Mouse (Mus musculus) intestine, postnatal 0 days (tissue): Measurements from ENCODE around the gene Tns1. TPM values are rescaled to one million over a fixed set of nuclear protein-coding genes. Genes with fewer than 3 reads are reported as not detected.

Experiments used
- ATAC-seq: fragments of 200-750 bp; cut with Nextera tagmentation; 2 replicates; pipeline ENCODE4 v1.8.0; 2017; ENCODE audit warnings: mild to moderate bottlenecking, moderate TSS enrichment, moderate library complexity
- H3K27ac ChIP-seq: fragments of 300-500 bp; sonication (generic); 2 replicates; pipeline ENCODE4 v1.5.1; 2014; ENCODE audit warnings: mild to moderate bottlenecking, low read depth, low read length, moderate library complexity
- H3K27me3 ChIP-seq: fragments of 300-500 bp; sonication (generic); replicated peaks from 2 replicates; pipeline ENCODE4 v1.6.1; 2014; ENCODE audit warnings: low read length, mixed read lengths; ENCODE audit not compliant: control insufficient read depth, insufficient read depth
- H3K36me3 ChIP-seq: fragments of 300-500 bp; sonication (generic); 2 replicates; pipeline ENCODE4 v1.6.1; 2014; ENCODE audit warnings: mild to moderate bottlenecking, moderate library complexity; ENCODE audit not compliant: control insufficient read depth, insufficient read depth
- H3K4me1 ChIP-seq: fragments of 300-500 bp; sonication (generic); replicated peaks from 2 replicates; pipeline ENCODE4 v1.6.1; 2014; ENCODE audit warnings: antibody characterized with exemption, low read length, mixed read lengths; ENCODE audit not compliant: control insufficient read depth, insufficient read depth
- H3K4me2 ChIP-seq: fragments of 300-500 bp; sonication (generic); replicated peaks from 2 replicates; pipeline ENCODE4 v1.6.1; 2014; ENCODE audit warnings: low read depth, mild to moderate bottlenecking, moderate library complexity
- H3K4me3 ChIP-seq: fragments of 300-500 bp; sonication (generic); 2 replicates; pipeline ENCODE4 v1.5.1; 2014; ENCODE audit warnings: low read depth, low read length
- H3K9ac ChIP-seq: fragments of 300-500 bp; sonication (generic); 2 replicates; pipeline ENCODE4 v1.6.1; 2014; ENCODE audit warnings: mild to moderate bottlenecking, low read depth, low read length
- H3K9me3 ChIP-seq: fragments of 300-500 bp; sonication (generic); 2 replicates; pipeline ENCODE4 v1.6.1; 2016; ENCODE audit warnings: mixed run types; ENCODE audit not compliant: control insufficient read depth
- CTCF ChIP-seq: sonication (generic); IDR thresholded peaks from 2 replicates; pipeline ENCODE4 v1.5.1; 2016; ENCODE audit warnings: low read depth, mild to moderate bottlenecking, control low read depth, antibody characterized with exemption, moderate library complexity
- WGBS: fragments of 180-500 bp; shearing (Covaris S2); extraction: QIAGEN DNeasy Blood & Tissue Kit; methylation state at CpG from one replicate; pipeline ENCODE4 v1.1.7; 2014; 5-methylcytosine and 5-hydroxymethylcytosine counted together
- polyA plus RNA-seq: library from polyadenylated mRNA; unstranded; fragments of >200 nt; fragmentation: Nextera tagmentation; extraction: Ambion mirVana; gene quantifications from 2 replicates; pipeline ENCODE4 v1.2.1, GENCODE M21; 2015

Tns1 gene
- polyA plus RNA-seq, 1 experiment from 2014 or later = 21.5 TPM

GRCm38 (mm10) chr1:73924871-73925610 is 199.2 kb downstream of the Tns1 start:
- Histone ChIP-seq H3K4me1 (no peaks in the 10 kb centered on the region), H3K9ac (no peak overlapping the region), H3K27ac (no peak overlapping the region), H3K36me3 (peaks cover 45% of the 10 kb centered on the region), H3K9me3 (no peaks in the 10 kb centered on the region), H3K27me3 (no peaks in the 10 kb centered on the region), H3K4me2 (no peak overlapping the region), H3K4me3 (no peak overlapping the region)
- no peak for ATAC-seq
- TF ChIP-seq CTCF = no peak
- 92% methylated on average over 18 of the region's 18 CpGs for WGBS

- Histone ChIP-seq H3K9me3 (no peaks in the 10 kb centered on the region), H3K4me1 (no peaks in the 10 kb centered on the region), H3K27me3 (no peaks in the 10 kb centered on the region), H3K27ac (no peak overlapping the region), H3K4me2 (no peak overlapping the region), H3K9ac (no peak overlapping the region), H3K4me3 (no peak overlapping the region), H3K36me3 (peaks cover 50% of the 10 kb centered on the region)
- WGBS = 84% methylated on average over 5 of the region's 5 CpGs
- no peak for TF ChIP-seq CTCF
- ATAC-seq = no peak
Observed at GRCm38 (mm10) chr1:73924210-73924609, 200.0 kb downstream of the Tns1 start.

- Histone ChIP-seq H3K36me3 (peaks cover 56% of the 10 kb centered on the region), H3K9me3 (no peaks in the 10 kb centered on the region), H3K9ac (no peak overlapping the region), H3K4me3 (no peak overlapping the region), H3K27ac (peak overlapping the region; percentile 62; the same call in 1 of the 2 replicates), H3K4me1 (no peaks in the 10 kb centered on the region), H3K27me3 (no peaks in the 10 kb centered on the region), H3K4me2 (no peak overlapping the region)
- ATAC-seq = no peak
- WGBS = 56% methylated on average over 8 of the region's 8 CpGs
- no peak for TF ChIP-seq CTCF
Observed at GRCm38 (mm10) chr1:73923185-73923584, 201.1 kb downstream of the Tns1 start.

GRCm38 (mm10) chr1:73920701-73921100 is 203.5 kb downstream of the Tns1 start:
- WGBS = 92% methylated on average over 8 of the region's 8 CpGs
- Histone ChIP-seq H3K9me3 (no peaks in the 10 kb centered on the region), H3K4me1 (no peaks in the 10 kb centered on the region), H3K27ac (no peak overlapping the region), H3K4me3 (no peak overlapping the region), H3K27me3 (no peaks in the 10 kb centered on the region), H3K4me2 (no peak overlapping the region), H3K9ac (no peak overlapping the region), H3K36me3 (peaks cover 55% of the 10 kb centered on the region)
- no peak for ATAC-seq
- no peak for TF ChIP-seq CTCF

GRCm38 (mm10) chr1:73919909-73920308 is 204.3 kb downstream of the Tns1 start:
- no peak for ATAC-seq
- Histone ChIP-seq H3K9ac (no peak overlapping the region), H3K9me3 (no peaks in the 10 kb centered on the region), H3K4me3 (no peak overlapping the region), H3K27me3 (no peaks in the 10 kb centered on the region), H3K36me3 (peaks cover 53% of the 10 kb centered on the region), H3K4me1 (no peaks in the 10 kb centered on the region), H3K27ac (no peak overlapping the region), H3K4me2 (no peak overlapping the region)
- WGBS = 89% methylated on average over 3 of the region's 3 CpGs
- no peak for TF ChIP-seq CTCF

- H3K4me2 ChIP-seq = no peak overlapping the region
- no peaks in the 10 kb centered on the region for H3K4me1 ChIP-seq
- H3K27ac ChIP-seq = no peak overlapping the region
- no peaks in the 10 kb centered on the region for H3K27me3 ChIP-seq
- no peak for ATAC-seq
- 83% methylated on average over 11 of the region's 11 CpGs for WGBS
- no peak overlapping the region for H3K4me3 ChIP-seq
- H3K9me3 ChIP-seq = no peaks in the 10 kb centered on the region
- TF ChIP-seq CTCF = no peak
- H3K36me3 ChIP-seq = peaks cover 42% of the 10 kb centered on the region
- no peak overlapping the region for H3K9ac ChIP-seq
Observed at GRCm38 (mm10) chr1:73918001-73918400, 206.2 kb downstream of the Tns1 start.
